Mouse (Mus musculus): ENCODE results near the gene Tiam2. TPM values are rescaled to one million over a fixed set of nuclear protein-coding genes. Genes with fewer than 3 reads are reported as not detected.

The Tiam2 gene
- polyA plus RNA-seq, 1 experiment from 2014 or later, result 0.56 TPM

- H3K9me3 ChIP-seq (ENCODE audit: low read length), result no peaks in the 10 kb centered on the region
- no peak overlapping the region for H3K9ac ChIP-seq (replicated peaks)
- ATAC-seq, result no peak
- 75% methylated on average over 4 of the region's 4 CpGs for WGBS (ENCODE audit: insufficient replicate concordance)
- no peak overlapping the region for H3K27ac ChIP-seq (ENCODE audit: low read depth)
- H3K4me2 ChIP-seq (ENCODE audit: low read depth, low read length), result no peak overlapping the region
- H3K27me3 ChIP-seq (ENCODE audit: insufficient read depth, low read length), result no peaks in the 10 kb centered on the region
- no peaks in the 10 kb centered on the region for H3K4me1 ChIP-seq (ENCODE audit: insufficient read depth)
- no peaks in the 10 kb centered on the region for H3K36me3 ChIP-seq (replicated peaks; ENCODE audit: insufficient read depth, low read length)
- no peak overlapping the region for H3K4me3 ChIP-seq (ENCODE audit: low read depth, low read length)
- no peak for DNase-seq
- TF ChIP-seq EP300 (IDR thresholded peaks at IDR 0.05; ENCODE audit: low read depth) (no peak), CTCF (IDR thresholded peaks at IDR 0.05; ENCODE audit: low read depth) (no peak)
These were observed 43.3 kb downstream of the Tiam2 start for GRCm38 (mm10) chr17:3369631-3370030.

GRCm38 (mm10) chr17:3378606-3379005 lies 52.2 kb downstream of the Tiam2 start:
- DNase-seq (no peak), ATAC-seq (no peak)
- Histone ChIP-seq H3K9me3 (ENCODE audit: low read length) (no peaks in the 10 kb centered on the region), H3K4me1 (ENCODE audit: insufficient read depth) (no peaks in the 10 kb centered on the region), H3K36me3 (replicated peaks; ENCODE audit: insufficient read depth, low read length) (no peaks in the 10 kb centered on the region), H3K4me2 (ENCODE audit: low read depth, low read length) (no peak overlapping the region), H3K27me3 (ENCODE audit: insufficient read depth, low read length) (no peaks in the 10 kb centered on the region), H3K27ac (ENCODE audit: low read depth) (no peak overlapping the region), H3K4me3 (ENCODE audit: low read depth, low read length) (no peak overlapping the region), H3K9ac (replicated peaks) (no peak overlapping the region)
- WGBS (ENCODE audit: insufficient replicate concordance), result 42% methylated on average over 2 of the region's 2 CpGs
- TF ChIP-seq EP300 (IDR thresholded peaks at IDR 0.05; ENCODE audit: low read depth) (no peak), CTCF (IDR thresholded peaks at IDR 0.05; ENCODE audit: low read depth) (no peak)

GRCm38 (mm10) chr17:3379753-3380588 lies 53.6 kb downstream of the Tiam2 start:
- Histone ChIP-seq H3K27ac (ENCODE audit: low read depth) (no peak overlapping the region), H3K27me3 (ENCODE audit: insufficient read depth, low read length) (no peaks in the 10 kb centered on the region), H3K9ac (replicated peaks) (no peak overlapping the region), H3K4me2 (ENCODE audit: low read depth, low read length) (no peak overlapping the region), H3K4me1 (ENCODE audit: insufficient read depth) (no peaks in the 10 kb centered on the region), H3K4me3 (ENCODE audit: low read depth, low read length) (no peak overlapping the region), H3K9me3 (ENCODE audit: low read length) (no peaks in the 10 kb centered on the region), H3K36me3 (replicated peaks; ENCODE audit: insufficient read depth, low read length) (no peaks in the 10 kb centered on the region)
- DNase-seq (no peak), ATAC-seq (no peak)
- TF ChIP-seq CTCF (IDR thresholded peaks at IDR 0.05; ENCODE audit: low read depth), result no peak
- TF ChIP-seq EP300 (IDR thresholded peaks at IDR 0.05; ENCODE audit: low read depth), result no peak
- WGBS (ENCODE audit: insufficient replicate concordance), result 55% methylated on average over 9 of the region's 13 CpGs

GRCm38 (mm10) chr17:3385391-3385790 lies 59.0 kb downstream of the Tiam2 start:
- DNase-seq, result no peak
- 50% methylated on average over 1 of the region's 1 CpGs for WGBS (ENCODE audit: insufficient replicate concordance)
- ATAC-seq, result no peak
- H3K27ac ChIP-seq (ENCODE audit: low read depth), result no peak overlapping the region
- no peak for TF ChIP-seq CTCF (IDR thresholded peaks at IDR 0.05; ENCODE audit: low read depth)
- no peak for TF ChIP-seq EP300 (IDR thresholded peaks at IDR 0.05; ENCODE audit: low read depth)
- no peaks in the 10 kb centered on the region for H3K4me1 ChIP-seq (ENCODE audit: insufficient read depth)
- no peaks in the 10 kb centered on the region for H3K27me3 ChIP-seq (ENCODE audit: insufficient read depth, low read length)
- H3K9ac ChIP-seq (replicated peaks), result no peak overlapping the region
- H3K4me3 ChIP-seq (ENCODE audit: low read depth, low read length), result no peak overlapping the region
- no peaks in the 10 kb centered on the region for H3K36me3 ChIP-seq (replicated peaks; ENCODE audit: insufficient read depth, low read length)
- H3K9me3 ChIP-seq (ENCODE audit: low read length), result no peaks in the 10 kb centered on the region
- H3K4me2 ChIP-seq (ENCODE audit: low read depth, low read length), result no peak overlapping the region

GRCm38 (mm10) chr17:3387819-3388218 lies 61.4 kb downstream of the Tiam2 start:
- H3K27ac ChIP-seq (ENCODE audit: low read depth), result no peak overlapping the region
- DNase-seq (no peak), ATAC-seq (no peak)
- no peak for TF ChIP-seq EP300 (IDR thresholded peaks at IDR 0.05; ENCODE audit: low read depth)
- no peak for TF ChIP-seq CTCF (IDR thresholded peaks at IDR 0.05; ENCODE audit: low read depth)
- H3K27me3 ChIP-seq (ENCODE audit: insufficient read depth, low read length), result no peaks in the 10 kb centered on the region
- no peak overlapping the region for H3K4me3 ChIP-seq (ENCODE audit: low read depth, low read length)
- no peak overlapping the region for H3K4me2 ChIP-seq (ENCODE audit: low read depth, low read length)
- no peaks in the 10 kb centered on the region for H3K4me1 ChIP-seq (ENCODE audit: insufficient read depth)
- no peak overlapping the region for H3K9ac ChIP-seq (replicated peaks)
- H3K36me3 ChIP-seq (replicated peaks; ENCODE audit: insufficient read depth, low read length), result no peaks in the 10 kb centered on the region
- no peaks in the 10 kb centered on the region for H3K9me3 ChIP-seq (ENCODE audit: low read length)
- 37% methylated on average over 4 of the region's 4 CpGs for WGBS (ENCODE audit: insufficient replicate concordance)

GRCm38 (mm10) chr17:3389741-3390140 lies 63.4 kb downstream of the Tiam2 start:
- no peaks in the 10 kb centered on the region for H3K27me3 ChIP-seq (ENCODE audit: insufficient read depth, low read length)
- H3K4me1 ChIP-seq (ENCODE audit: insufficient read depth), result no peaks in the 10 kb centered on the region
- 67% methylated on average over 4 of the region's 4 CpGs for WGBS (ENCODE audit: insufficient replicate concordance)
- no peak overlapping the region for H3K4me3 ChIP-seq (ENCODE audit: low read depth, low read length)
- ATAC-seq (no peak), DNase-seq (no peak)
- no peak overlapping the region for H3K27ac ChIP-seq (ENCODE audit: low read depth)
- no peak for TF ChIP-seq CTCF (IDR thresholded peaks at IDR 0.05; ENCODE audit: low read depth)
- TF ChIP-seq EP300 (IDR thresholded peaks at IDR 0.05; ENCODE audit: low read depth), result no peak
- H3K4me2 ChIP-seq (ENCODE audit: low read depth, low read length), result no peak overlapping the region
- H3K36me3 ChIP-seq (replicated peaks; ENCODE audit: insufficient read depth, low read length), result no peaks in the 10 kb centered on the region
- no peak overlapping the region for H3K9ac ChIP-seq (replicated peaks)
- no peaks in the 10 kb centered on the region for H3K9me3 ChIP-seq (ENCODE audit: low read length)

Measured in liver, postnatal 0 days (tissue).